Mouse (Mus musculus) adrenal gland, postnatal 10 days (tissue): ENCODE measurements around the gene Brat1. TPM values are rescaled to one million over a fixed set of nuclear protein-coding genes. Genes with fewer than 3 reads are reported as not detected.
"Not testable (repeated sequence)": the region's sequence is repeated elsewhere in the genome, so short reads cannot be mapped to it uniquely, and the experiment has no call there.

Experiments
- DNase-seq: peaks from one replicate; pipeline ENCODE4 v3.0.0; 2021; ENCODE audit warnings: mixed read lengths
- long read RNA-seq, 2 experiments: library from polyadenylated mRNA; stranded (forward); transcript quantifications; one replicate each; pipeline ENCODE4 v2.0.0; 2021
- total RNA-seq, 2 experiments: library from RNA; stranded (reverse); gene quantifications; 2 replicates each; pipeline ENCODE4 v1.2.3; 2021

The Brat1 gene
- 10 to 100 TPM; 15.4 to 17.0 TPM for total RNA-seq
- long read RNA-seq, experiment 1, partial matches to known transcripts: 10 of 13 reads
- long read RNA-seq, experiment 1, other reads (novel, unspliced or antisense): 3 of 13 reads
- long read RNA-seq, experiment 2, transcript Brat1-201 (14 exons, 3,333 nt): major isoform, 6 of 11 reads
- long read RNA-seq, experiment 2, partial matches to known transcripts: 0 of 11 reads
- long read RNA-seq, experiment 2, other reads (novel, unspliced or antisense): 4 of 11 reads

DNA sequence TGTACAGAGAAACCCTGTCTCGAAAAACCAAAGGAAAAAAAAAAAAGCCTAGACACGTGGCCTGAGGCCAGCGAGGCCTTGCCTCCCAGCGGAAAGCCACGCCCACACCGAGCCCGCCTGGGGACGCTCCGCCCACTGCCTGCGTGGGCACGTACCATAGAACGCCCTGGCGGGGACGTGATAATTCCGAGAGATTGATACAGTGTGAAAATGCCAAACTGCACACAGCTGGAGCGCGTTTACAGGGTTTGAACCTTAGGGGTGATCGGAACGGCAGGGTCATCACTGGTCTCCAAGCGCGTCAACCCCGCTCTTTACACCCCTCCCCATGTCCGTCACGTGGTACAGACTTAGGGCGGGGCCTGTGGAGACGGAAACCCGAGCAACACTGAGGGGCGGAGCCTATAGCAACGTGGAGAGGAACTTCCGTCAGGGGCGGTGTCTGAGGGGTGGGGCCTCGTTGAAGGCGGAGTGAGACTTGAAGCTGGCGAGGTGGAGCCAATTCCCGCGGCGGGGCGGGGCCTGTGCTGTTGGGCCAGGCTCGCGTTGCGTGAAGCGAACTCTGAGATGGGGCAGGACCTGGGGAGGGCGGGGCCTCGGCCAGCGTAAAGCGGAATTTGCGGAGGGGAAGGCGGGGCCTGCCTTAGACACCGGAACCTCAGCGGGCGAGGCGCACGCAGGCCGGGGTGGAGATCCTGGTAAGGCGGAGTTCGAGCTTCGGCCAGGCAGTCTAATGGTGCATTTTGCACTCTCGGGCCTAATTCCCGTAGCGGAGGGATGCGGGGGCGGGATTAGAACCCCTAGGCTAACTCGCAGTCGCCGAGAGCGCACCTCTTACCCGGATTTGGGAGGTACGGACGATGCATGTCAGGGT, at the start of gene Brat1:
Gene Brat1 (plus strand): TSS at position 634 of the 874 bp plus-strand sequence.
- DNase-seq: peak; percentile 100

DNA sequence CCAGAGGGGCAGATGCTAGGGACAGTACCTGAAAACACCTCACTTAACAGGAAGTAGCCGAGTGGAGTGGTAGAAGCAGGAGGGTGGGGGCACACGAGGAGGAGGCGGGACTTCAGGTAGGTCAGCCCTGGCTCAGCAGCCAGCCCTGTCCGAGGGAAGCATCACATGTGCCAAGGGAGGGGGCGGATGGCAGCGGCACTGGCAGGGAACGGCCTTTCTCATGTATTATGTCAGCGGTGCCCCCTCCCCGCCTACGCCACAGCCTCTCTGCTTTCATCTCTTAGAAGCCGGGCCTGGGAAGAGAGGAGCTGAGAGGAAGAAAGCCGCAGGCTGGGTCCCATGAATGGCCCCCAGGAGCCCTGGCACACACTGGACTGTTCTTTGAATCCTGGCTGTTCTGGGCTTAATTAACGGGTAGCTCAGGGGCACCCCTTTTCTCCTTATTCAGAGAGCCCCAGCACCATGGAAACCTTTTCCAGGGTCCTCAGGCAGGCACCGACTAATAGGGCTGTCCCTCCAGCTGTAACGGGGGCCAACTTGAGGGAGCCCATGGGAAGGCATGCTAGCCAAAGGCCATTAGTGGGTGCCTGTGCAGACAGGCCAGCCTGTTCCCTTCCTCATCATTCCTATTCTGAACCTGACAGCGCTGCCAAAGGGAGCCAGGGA, 45.1 kb upstream of the Brat1 start:
- DNase-seq: no peak

DNA sequence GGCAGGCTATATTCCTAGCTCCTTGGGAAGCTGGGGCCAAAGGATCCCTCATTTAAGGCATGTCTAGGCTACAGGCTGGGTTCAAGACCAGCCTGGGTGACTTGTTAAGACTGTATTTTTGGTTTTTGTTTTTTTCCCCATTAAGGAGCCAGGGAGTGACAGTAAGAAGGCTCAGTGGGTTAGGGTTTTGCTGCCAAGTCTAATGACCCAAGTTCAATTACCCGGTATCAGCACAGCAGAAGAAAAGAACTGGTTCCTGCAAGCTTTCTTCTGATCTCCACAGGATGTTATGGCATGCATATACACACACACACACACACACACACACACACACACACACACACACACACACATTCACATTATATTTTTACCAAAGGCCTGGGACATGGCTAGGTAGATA, 44.4 kb upstream of the Brat1 start:
- DNase-seq: no peak

DNA sequence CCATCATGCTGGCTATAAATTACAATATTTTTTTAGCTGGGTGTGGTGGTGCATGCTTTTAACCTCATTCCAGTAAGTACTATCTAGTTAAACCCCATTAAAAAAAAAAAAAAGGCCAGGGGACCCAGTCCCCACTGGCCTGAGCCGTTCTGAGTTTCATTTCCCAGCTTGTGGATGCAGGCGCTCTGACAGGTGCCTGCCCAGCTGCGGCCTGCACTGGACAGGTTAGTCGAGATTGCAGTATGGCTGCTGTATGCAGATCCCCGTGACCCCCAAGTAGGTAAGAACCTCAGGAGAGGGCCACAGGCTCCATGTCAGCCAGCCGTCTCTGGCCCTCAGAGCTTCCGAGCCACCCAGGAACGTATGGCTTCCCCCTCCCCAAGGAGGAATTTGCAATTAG, 43.4 kb upstream of the Brat1 start:
- no peak for DNase-seq

DNA sequence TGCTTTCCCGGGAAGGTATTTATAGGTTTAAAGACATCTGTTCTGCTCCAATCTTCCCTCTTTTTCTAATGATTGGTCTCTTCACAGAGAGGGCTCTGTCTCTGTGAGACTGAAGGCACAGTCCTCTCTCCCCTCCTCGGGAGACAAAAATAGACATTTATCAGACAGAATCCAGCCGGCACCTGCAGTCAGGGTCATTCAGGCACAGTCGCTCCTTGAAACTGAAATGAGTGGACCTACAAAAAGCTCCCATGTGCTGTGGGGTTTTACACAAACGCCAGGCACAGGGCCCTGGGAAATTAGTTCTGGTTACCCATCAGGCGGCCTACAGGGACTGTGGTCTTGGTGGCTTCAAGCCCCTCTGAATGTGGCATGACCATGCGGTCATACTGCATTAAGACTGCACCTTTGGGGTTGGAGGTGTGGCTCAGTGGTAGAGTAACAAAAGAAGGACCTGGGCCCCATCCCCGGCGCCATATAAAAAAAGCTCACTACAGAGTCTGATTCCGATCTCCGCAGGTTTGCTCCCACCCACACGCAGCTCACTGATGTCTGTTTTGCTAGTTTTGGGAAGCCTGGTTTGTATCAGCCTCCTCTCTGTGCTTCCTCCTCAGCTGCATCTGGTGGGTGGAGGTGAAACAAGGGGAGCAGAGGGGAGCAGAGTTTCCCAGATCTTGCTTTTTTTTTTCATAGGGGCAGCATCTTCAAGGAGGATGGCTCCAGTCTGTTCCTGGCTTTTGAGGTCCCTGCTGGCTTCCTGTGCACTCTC, 42.8 kb upstream of the Brat1 start:
- DNase-seq: no peak

DNA sequence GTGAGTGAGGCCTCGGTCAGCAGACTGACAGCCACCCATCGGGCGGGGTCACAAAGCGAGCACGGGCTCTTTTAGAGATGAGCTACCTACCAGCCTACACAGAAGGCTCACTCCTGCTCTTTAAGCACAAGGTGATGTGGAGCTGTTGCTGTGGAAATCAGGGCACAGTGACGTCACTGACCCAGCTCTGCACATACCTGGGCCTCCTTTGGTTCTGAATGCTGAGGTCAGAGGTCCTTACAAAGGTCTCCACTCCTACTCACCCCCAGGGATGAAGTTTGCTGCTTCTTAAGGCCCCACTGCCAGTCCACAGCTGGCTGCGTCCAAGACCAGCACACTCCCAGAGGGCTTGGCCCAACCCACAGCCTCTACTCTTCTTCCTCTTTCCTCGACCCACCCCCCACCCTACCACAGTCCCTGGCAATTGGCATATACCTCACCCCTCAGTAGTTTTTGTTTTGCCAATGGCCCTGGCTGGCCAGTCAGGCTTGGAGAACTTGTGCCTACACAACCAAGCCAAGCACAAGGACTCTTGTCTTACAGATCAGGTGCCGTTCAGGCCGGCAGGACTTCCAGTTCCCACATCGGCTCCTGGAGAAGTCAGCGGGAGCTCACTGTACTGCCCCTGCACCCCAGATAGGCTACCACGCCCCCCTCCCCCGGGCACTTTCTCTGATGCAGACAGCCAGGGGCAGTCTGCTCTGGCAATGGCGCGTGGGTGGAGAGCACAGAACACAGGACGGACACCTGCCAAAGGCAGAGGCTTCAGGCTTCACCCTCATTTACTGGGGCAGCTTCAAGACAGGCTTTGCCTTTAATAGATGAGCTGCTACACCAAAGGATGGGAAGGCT, 41.8 kb upstream of the Brat1 start:
- peak; percentile 48 for DNase-seq

DNA sequence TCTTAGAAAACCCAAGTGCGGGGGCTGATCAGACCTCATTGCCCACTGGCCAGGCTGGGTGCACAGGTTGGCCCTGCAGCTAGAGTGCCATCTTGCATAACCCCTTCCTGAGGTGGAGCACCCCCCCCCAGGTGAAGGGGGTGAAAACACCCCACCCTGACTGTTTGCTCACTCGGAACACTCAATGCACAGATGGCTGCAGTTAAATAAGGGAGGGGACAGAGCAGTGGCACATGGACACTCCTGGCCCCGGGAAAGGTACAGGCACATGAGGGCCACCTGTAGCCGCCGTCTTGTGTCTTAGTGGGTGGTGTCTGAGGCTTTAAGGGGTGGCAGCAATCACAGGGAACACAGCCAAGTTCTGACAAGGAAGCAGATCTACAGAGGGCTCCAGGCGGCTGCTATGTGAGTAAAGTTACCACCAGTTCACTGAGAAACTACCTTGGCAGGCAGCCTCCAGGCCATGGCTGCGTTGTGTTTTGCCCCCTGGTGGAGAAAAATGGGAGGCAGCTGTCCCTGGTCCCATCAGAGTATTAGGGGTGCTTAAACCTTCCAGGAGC, 41.1 kb upstream of the Brat1 start:
- peak; percentile 84 for DNase-seq

DNA sequence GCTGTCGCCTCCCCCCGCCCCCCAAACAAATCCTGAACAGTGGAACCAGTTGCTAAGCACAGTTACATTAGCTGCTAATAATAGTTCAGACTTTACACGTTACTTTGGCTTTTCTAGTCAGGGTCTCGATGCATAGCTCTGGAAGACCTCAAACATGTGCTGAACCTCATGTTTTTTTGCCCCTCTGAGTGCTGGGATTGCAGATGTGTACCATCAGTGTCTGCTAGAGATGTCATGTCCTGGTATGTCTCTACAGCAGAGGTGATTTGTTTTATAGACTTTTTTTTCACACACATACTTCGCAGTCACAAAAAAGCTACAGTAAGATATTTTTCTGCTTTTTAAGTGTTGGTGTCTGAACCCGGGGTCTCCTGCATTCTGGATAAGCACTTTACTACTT, 32.7 kb upstream of the Brat1 start:
- DNase-seq: no peak

DNA sequence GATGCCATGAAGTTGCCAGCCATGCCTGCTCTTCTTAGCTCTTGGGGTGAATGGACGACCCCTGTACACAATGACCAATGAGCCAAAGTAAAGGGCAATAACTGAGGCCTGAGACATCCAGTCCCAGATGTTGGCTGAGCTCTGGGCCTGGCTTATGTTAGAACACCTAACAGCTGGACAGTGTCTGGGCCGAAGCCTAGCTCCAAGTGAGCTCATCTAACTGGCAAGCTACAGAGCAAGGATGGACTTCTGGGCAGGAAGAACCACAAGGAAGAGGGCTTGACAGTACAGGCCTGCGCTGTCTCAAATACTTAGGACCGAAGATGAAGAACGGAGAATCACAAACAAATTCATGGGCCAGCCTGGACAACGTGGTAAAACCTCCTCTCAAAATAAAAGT, 32.2 kb upstream of the Brat1 start:
- DNase-seq: not testable (repeated sequence)

DNA sequence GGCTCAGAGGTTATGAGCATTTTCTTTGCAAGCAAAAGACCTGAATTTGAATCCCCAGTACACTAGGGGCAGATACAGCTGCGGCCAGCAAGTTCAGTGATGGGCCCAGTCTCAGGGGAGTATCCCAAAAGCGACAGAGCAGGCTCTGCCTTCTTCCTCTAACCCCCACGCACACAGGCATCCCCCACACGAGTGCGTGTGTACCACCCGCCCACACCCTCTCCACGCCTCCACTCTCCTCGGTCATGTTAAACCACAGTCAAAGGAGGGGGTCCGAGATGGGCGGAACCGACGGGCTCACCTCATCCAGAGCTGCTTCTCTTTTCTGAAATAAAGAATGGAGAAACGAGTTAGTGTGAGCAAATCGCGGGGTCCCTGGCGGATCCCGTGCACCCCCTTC, 30.8 kb upstream of the Brat1 start:
- no peak for DNase-seq

DNA sequence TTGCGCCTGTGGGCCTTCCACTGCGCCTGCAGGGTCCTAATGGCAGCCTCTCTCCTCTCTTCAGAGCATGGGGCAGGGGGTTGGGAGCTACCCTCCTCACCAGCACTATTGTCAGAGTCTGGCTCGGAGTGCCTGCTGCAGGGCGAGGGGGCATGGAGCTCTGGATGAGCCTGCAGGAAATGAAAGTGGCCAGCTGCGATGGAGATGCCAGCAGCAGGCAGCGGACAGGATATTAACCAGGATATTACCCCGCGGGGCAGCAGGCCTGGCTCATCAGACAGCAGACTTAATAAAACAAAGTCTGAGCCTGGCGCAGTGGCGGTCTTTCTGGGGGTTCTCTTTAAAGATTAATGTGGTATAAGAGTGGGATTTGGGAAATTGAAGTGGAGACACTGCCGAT, 29.7 kb upstream of the Brat1 start:
- DNase-seq: no peak

DNA sequence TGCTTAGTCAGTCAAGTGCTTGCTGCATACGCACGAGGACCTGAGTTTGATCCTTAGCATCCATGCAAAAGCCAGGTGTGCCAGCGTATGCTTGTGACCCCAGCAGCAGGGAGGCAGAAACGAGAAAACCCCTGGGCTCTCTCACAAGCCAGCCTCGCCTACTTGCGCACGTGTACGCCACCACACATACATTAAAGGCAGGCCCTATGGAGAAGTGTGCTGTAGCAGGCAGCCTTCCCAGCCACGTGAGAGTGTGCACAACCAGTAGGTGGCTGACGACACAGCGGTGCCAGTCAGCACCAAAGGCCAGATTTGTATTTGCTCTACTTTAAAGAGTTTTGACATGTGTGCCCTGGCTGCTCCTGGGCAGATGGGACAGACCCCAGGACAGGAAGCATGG, 29.2 kb upstream of the Brat1 start:
- DNase-seq: no peak

DNA sequence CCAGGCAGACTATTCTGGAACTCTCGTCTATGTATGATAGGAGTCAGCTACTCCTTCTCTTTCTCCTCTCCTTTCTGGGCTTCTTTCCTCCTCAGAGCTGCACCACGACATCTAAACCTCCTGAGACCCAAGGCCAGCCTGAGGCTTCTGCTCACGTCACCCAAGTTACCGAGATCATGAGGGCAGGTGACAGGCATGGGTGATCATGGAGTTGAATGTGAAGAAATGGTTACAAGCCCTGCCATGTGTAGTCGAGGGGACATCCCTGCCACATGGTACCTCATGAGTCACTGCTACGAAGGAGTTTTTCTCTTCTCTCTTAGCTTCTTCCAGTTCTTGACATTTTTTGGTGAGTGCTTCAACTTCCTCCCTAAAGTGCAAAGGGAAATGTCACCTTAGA, 27.7 kb upstream of the Brat1 start:
- DNase-seq: no peak

DNA sequence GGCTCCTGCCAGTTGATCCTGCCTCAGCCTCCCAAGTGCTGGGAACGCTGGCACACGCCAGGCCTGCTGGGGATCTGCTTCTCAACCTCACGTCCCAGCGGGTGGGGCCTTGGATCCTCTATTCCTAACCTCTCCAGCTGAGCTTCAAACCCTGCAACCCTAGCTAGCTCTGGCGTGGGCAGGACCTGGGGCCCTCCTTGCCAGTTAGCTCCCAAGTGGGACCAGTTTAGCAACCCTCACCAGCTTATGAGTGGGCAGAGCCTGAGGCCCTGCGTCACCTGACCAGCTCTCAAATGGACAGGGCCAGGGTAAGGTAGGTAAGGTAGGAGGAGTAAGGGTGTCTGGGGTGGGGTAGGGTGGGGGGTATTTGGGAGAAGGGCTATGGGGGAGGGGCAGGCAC, 24.8 kb upstream of the Brat1 start:
- peak; percentile 51 for DNase-seq

DNA sequence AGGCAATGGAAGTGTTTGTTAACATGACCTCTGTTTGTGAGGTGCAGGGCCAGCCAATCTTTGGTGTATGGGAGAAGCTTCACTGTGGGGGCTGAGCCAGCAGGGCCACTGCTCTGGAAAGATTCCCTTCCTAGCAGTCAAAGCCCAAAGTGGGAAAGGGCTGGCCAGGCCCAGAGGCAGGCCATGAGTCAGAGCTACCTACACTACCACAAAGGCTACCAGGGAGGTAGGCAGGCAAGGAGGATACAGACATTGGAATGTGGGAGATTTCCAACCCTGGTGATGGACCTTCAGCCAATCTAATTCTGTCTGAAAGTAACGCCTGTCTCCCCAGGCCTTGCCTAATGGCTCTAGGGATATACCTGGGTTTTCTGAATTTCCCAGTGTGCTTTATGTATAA, 23.9 kb upstream of the Brat1 start:
- DNase-seq: no peak

DNA sequence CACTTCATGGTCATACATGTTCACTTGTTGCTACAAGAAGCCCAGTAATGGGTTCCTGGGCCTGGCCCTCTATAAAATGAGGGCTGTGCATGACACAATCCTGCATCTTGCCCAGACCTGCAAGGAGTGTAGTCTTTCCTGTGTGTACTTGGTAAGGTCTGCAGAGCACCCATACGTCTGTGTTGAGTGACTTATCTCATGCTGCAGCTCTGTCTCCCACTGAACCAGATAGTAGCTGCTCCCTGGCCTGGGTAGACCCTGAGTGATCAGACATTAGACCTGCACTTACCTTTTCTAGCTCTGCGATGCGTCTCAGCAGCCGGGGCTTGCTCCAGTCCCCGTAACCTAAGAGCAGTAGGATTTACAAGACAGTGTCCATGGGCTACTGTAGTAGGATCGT, 22.7 kb upstream of the Brat1 start:
- no peak for DNase-seq

DNA sequence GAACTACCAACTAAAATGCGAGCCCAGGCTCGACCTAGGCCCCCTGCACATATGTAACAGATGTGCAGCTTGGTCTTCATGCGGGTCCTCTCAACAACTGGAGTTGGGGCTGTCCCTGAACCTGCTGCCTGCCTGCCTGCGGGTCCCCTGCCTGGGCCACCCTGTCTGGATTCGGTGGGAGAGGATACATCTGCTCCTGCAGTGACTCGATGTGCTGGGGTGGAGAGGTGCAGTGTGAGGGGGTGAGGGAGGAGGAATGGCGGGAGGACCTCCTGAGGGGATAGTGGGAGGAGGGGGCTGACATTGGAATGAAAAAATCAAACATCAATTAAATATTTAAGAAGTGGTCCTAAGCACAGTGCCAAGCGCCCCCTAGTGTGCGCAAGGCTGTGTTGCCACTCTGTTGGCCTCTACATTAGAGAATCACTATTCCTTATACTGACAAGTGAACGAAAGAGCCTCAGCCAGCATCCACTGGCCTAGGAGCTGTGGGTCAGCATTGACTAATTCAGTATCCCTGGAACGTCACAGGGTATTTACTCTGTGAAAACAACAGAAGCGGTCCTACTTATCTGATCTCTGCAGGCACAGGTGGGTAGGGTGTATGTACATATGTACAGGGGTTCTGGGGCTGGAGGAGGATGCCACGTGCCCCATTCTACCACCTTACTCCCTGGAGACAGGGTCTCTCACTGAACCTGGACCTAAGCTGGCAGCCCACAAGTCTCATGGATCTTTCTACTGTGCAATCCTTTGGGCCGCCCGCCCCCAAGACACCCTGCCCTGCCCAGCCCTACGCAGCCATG, 20.3 kb upstream of the Brat1 start:
- DNase-seq: peak; percentile 63

DNA sequence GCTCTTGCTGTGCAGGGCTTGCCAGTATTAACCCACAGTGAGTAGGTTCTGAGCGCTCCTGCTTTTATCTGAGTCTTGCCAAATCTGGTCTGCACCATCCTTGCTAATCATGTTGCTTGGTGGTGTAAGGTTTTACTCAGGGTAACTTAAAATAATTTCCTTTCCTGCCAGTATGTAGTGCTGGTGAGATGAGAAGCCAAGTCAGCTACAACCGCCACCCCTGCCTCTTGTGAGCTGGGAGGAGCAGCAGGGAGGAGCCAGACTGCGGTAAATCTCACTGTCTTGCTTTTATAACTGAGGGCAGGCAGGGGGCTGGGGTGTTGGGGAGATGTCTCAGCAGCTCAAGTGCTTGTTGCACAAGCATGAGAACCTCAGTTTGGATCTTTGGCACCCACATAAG, 16.4 kb upstream of the Brat1 start:
- no peak for DNase-seq

DNA sequence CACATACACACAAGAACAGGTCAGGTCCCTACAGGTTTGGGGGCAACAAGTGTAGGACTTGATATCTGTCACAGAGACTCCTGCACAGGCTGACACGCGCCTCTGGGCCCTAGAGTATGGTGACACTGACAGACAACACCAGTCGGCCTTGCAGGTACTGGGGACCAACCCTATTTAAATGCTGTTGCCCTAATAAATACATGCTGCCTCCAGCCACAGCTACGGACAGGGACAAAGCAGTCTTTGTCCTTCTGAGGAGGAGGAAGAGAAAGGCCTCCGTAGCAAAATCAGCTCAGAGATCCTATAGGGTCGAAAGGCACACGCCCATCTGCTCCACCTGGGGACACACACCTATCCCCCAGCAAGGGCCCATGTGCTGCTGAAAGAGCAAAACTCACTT, 8.8 kb upstream of the Brat1 start:
- no peak for DNase-seq

DNA sequence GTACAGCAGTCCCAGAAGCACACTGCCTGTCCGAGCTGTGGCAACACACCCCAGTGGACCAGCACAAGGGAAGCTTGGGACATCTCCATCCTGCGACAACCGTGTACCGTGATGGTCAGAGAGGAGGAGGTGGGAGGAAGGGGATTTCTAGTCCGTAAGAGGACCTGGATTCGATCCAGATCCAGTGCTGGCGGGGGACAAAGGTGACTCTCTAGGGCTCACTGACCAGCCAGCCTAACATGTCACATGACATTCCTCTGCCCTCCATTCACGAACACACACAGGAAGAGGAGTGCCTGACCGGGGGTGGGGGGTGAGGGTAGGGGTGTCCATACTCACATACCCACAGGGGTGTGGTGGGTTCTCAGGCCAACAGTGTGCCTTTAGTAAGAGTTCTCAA, 5.0 kb upstream of the Brat1 start:
- no peak for DNase-seq
